Mouse (Mus musculus): ENCODE results near the gene Msmb. TPM values are rescaled to one million over a fixed set of nuclear protein-coding genes. Genes with fewer than 3 reads are reported as not detected.
"Not testable (repeated sequence)": the region's sequence is repeated elsewhere in the genome, so short reads cannot be mapped to it uniquely, and the experiment has no call there.

Gene Msmb
- polyA plus RNA-seq, 1 experiment from 2014 or later = not detected

- Histone ChIP-seq H3K4me3 (no peak overlapping the region), H3K4me2 (replicated peaks) (no peak overlapping the region), H3K9ac (replicated peaks) (no peak overlapping the region), H3K27me3 (no peaks in the 10 kb centered on the region), H3K9me3 (no peaks in the 10 kb centered on the region), H3K27ac (replicated peaks) (no peak overlapping the region), H3K4me1 (no peaks in the 10 kb centered on the region), H3K36me3 (no peaks in the 10 kb centered on the region)
- no peak for ATAC-seq (replicated peaks)
- 44% methylated on average over 2 of the region's 2 CpGs for WGBS
Observed at GRCm38 (mm10) chr14:32121920-32122315, 19.9 kb upstream of the Msmb start.

GRCm38 (mm10) chr14:32124261-32124660, 17.6 kb upstream of the Msmb start:
- 64% methylated on average over 3 of the region's 3 CpGs for WGBS
- H3K4me1 ChIP-seq = no peaks in the 10 kb centered on the region

GRCm38 (mm10) chr14:32125256-32125655, 16.6 kb upstream of the Msmb start:
- 86% methylated on average over 5 of the region's 5 CpGs for whole genome bisulfite sequencing
- not testable (repeated sequence) for H3K9me3 ChIP-seq; ATAC-seq (replicated peaks); H3K36me3 ChIP-seq; H3K9ac ChIP-seq (replicated peaks); H3K4me3 ChIP-seq; H3K27ac ChIP-seq (replicated peaks); H3K27me3 ChIP-seq; H3K4me1 ChIP-seq; H3K4me2 ChIP-seq (replicated peaks)

More at GRCm38 (mm10) chr14:32124261-32124660, 17.6 kb upstream of the Msmb start:
- Histone ChIP-seq H3K4me2 (replicated peaks) (no peak overlapping the region), H3K36me3 (no peaks in the 10 kb centered on the region), H3K4me3 (no peak overlapping the region), H3K27me3 (no peaks in the 10 kb centered on the region), H3K9me3 (no peaks in the 10 kb centered on the region), H3K9ac (replicated peaks) (no peak overlapping the region), H3K27ac (replicated peaks) (no peak overlapping the region)
- no peak for ATAC-seq (replicated peaks)

GRCm38 (mm10) chr14:32128409-32128808, 13.4 kb upstream of the Msmb start:
- WGBS = 83% methylated on average over 5 of the region's 5 CpGs
- no peak overlapping the region for H3K4me2 ChIP-seq (replicated peaks)
- no peaks in the 10 kb centered on the region for H3K36me3 ChIP-seq
- ATAC-seq (replicated peaks) = no peak
- no peak overlapping the region for H3K27ac ChIP-seq (replicated peaks)
- no peak overlapping the region for H3K9ac ChIP-seq (replicated peaks)
- H3K9me3 ChIP-seq = no peaks in the 10 kb centered on the region
- H3K27me3 ChIP-seq = no peaks in the 10 kb centered on the region
- no peak overlapping the region for H3K4me3 ChIP-seq
- no peaks in the 10 kb centered on the region for H3K4me1 ChIP-seq

- H3K27ac ChIP-seq (replicated peaks) = no peak overlapping the region
- H3K9me3 ChIP-seq = no peaks in the 10 kb centered on the region
- 89% methylated on average over 4 of the region's 4 CpGs for WGBS
- H3K27me3 ChIP-seq = 0 out of 2 replicates have a peak, but pooled peaks cover 2% of the 10 kb centered on the region
- ATAC-seq (replicated peaks) = no peak
- H3K4me1 ChIP-seq = no peaks in the 10 kb centered on the region
- no peak overlapping the region for H3K4me3 ChIP-seq
- H3K9ac ChIP-seq (replicated peaks) = no peak overlapping the region
- no peaks in the 10 kb centered on the region for H3K36me3 ChIP-seq
- no peak overlapping the region for H3K4me2 ChIP-seq (replicated peaks)
Observed at GRCm38 (mm10) chr14:32131836-32132235, 10.0 kb upstream of the Msmb start.

GRCm38 (mm10) chr14:32134293-32134692, 7.5 kb upstream of the Msmb start:
- Histone ChIP-seq H3K36me3 (no peaks in the 10 kb centered on the region), H3K9ac (replicated peaks) (no peak overlapping the region), H3K27ac (replicated peaks) (no peak overlapping the region), H3K4me1 (no peaks in the 10 kb centered on the region), H3K4me3 (no peak overlapping the region), H3K4me2 (replicated peaks) (no peak overlapping the region), H3K27me3 (0 out of 2 replicates have a peak, but pooled peaks cover 2% of the 10 kb centered on the region), H3K9me3 (no peaks in the 10 kb centered on the region)
- WGBS = 71% methylated on average over 2 of the region's 2 CpGs
- no peak for ATAC-seq (replicated peaks)

- H3K9ac ChIP-seq (replicated peaks); H3K4me2 ChIP-seq (replicated peaks); H3K4me3 ChIP-seq; H3K27me3 ChIP-seq; H3K4me1 ChIP-seq; H3K27ac ChIP-seq (replicated peaks); ATAC-seq (replicated peaks); H3K9me3 ChIP-seq; H3K36me3 ChIP-seq: not testable (repeated sequence)
- WGBS = 73% methylated on average over 3 of the region's 3 CpGs
Observed at GRCm38 (mm10) chr14:32136467-32136866, 5.4 kb upstream of the Msmb start.

GRCm38 (mm10) chr14:32140359-32140965, 1.4 kb upstream of the Msmb start:
- Histone ChIP-seq H3K4me1 (no peaks in the 10 kb centered on the region), H3K4me3 (no peak overlapping the region), H3K4me2 (replicated peaks) (no peak overlapping the region), H3K27me3 (no peaks in the 10 kb centered on the region), H3K27ac (replicated peaks) (no peak overlapping the region), H3K9me3 (no peaks in the 10 kb centered on the region), H3K9ac (replicated peaks) (no peak overlapping the region), H3K36me3 (no peaks in the 10 kb centered on the region)
- ATAC-seq (replicated peaks) = no peak
- WGBS = 81% methylated on average over 5 of the region's 5 CpGs

GRCm38 (mm10) chr14:32144734-32145133, 2.9 kb downstream of the Msmb start:
- no peak overlapping the region for H3K9ac ChIP-seq (replicated peaks)
- H3K4me3 ChIP-seq = no peak overlapping the region
- ATAC-seq (replicated peaks) = no peak
- no peaks in the 10 kb centered on the region for H3K36me3 ChIP-seq
- no peaks in the 10 kb centered on the region for H3K9me3 ChIP-seq
- no peaks in the 10 kb centered on the region for H3K4me1 ChIP-seq
- H3K27me3 ChIP-seq = no peaks in the 10 kb centered on the region
- H3K4me2 ChIP-seq (replicated peaks) = no peak overlapping the region
- H3K27ac ChIP-seq (replicated peaks) = no peak overlapping the region

- H3K36me3 ChIP-seq = no peaks in the 10 kb centered on the region
- H3K9ac ChIP-seq (replicated peaks) = no peak overlapping the region
- no peaks in the 10 kb centered on the region for H3K4me1 ChIP-seq
- no peaks in the 10 kb centered on the region for H3K27me3 ChIP-seq
- H3K27ac ChIP-seq (replicated peaks) = no peak overlapping the region
- no peak overlapping the region for H3K4me3 ChIP-seq
- H3K9me3 ChIP-seq = no peaks in the 10 kb centered on the region
- WGBS = 73% methylated on average over 4 of the region's 4 CpGs
- no peak overlapping the region for H3K4me2 ChIP-seq (replicated peaks)
- no peak for ATAC-seq (replicated peaks)
Observed at GRCm38 (mm10) chr14:32145401-32145800, 3.6 kb downstream of the Msmb start.

- Histone ChIP-seq H3K9ac (replicated peaks) (no peak overlapping the region), H3K9me3 (no peaks in the 10 kb centered on the region), H3K4me3 (no peak overlapping the region), H3K27ac (replicated peaks) (no peak overlapping the region), H3K4me1 (no peaks in the 10 kb centered on the region), H3K36me3 (no peaks in the 10 kb centered on the region), H3K27me3 (no peaks in the 10 kb centered on the region), H3K4me2 (replicated peaks) (no peak overlapping the region)
- no peak for ATAC-seq (replicated peaks)
- 87% methylated on average over 7 of the region's 7 CpGs for WGBS
Observed at GRCm38 (mm10) chr14:32145809-32146511, 4.1 kb downstream of the Msmb start.

- H3K36me3 ChIP-seq = no peaks in the 10 kb centered on the region
- H3K27ac ChIP-seq (replicated peaks) = no peak overlapping the region
- no peaks in the 10 kb centered on the region for H3K27me3 ChIP-seq
- no peak for ATAC-seq (replicated peaks)
- H3K4me1 ChIP-seq = no peaks in the 10 kb centered on the region
- H3K4me3 ChIP-seq = no peak overlapping the region
- WGBS = 59% methylated on average over 2 of the region's 2 CpGs
- H3K4me2 ChIP-seq (replicated peaks) = no peak overlapping the region
- no peak overlapping the region for H3K9ac ChIP-seq (replicated peaks)
- no peaks in the 10 kb centered on the region for H3K9me3 ChIP-seq
Observed at GRCm38 (mm10) chr14:32146578-32146977, 4.8 kb downstream of the Msmb start.

GRCm38 (mm10) chr14:32150872-32151271, 9.0 kb downstream of the Msmb start:
- Histone ChIP-seq H3K36me3 (no peaks in the 10 kb centered on the region), H3K9me3 (no peaks in the 10 kb centered on the region), H3K4me1 (no peaks in the 10 kb centered on the region), H3K4me2 (replicated peaks) (no peak overlapping the region), H3K4me3 (no peak overlapping the region), H3K27me3 (no peaks in the 10 kb centered on the region), H3K27ac (replicated peaks) (no peak overlapping the region), H3K9ac (replicated peaks) (no peak overlapping the region)
- 96% methylated on average over 2 of the region's 2 CpGs for WGBS
- ATAC-seq (replicated peaks) = no peak

Data from forebrain, embryonic 15.5 days (tissue).